Mouse (Mus musculus) megakaryocyte, embryonic 14.5 days (primary cell): ENCODE data around the gene Ppp1r27.

ENCODE experiments used
- FLI1 ChIP-seq: IDR thresholded peaks from 2 replicates; pipeline ENCODE4 v1.6.1; 2012; ENCODE audit warnings: low read length, inconsistent platforms, mixed read lengths
- GATA1 ChIP-seq: IDR thresholded peaks from 3 replicates; pipeline ENCODE4 v1.6.1; 2012; ENCODE audit warnings: mixed read lengths, low read length, inconsistent platforms, borderline replicate concordance

- TF ChIP-seq GATA1 (no peak), FLI1 (no peak)
Observed at GRCm38 (mm10) chr11:120548214-120548613, 2.7 kb downstream of the Ppp1r27 start.
